Mouse (Mus musculus) lung, adult 2 months (tissue): ENCODE measurements around the gene Gm49776.

ENCODE experiments used
- CTCF ChIP-seq: fragments of 200-500 bp; IDR thresholded peaks from 2 replicates; pipeline ENCODE4 v1.5.1; 2011; ENCODE audit warnings: mild to moderate bottlenecking, low read length, control low read depth; ENCODE audit not compliant: insufficient read depth
- POLR2A ChIP-seq: fragments of 200-500 bp; IDR thresholded peaks from 2 replicates; pipeline ENCODE4 v1.6.1; 2011; ENCODE audit warnings: low read depth, mild to moderate bottlenecking, control low read depth, low read length, borderline replicate concordance; ENCODE audit errors: extremely low read depth

DNA sequence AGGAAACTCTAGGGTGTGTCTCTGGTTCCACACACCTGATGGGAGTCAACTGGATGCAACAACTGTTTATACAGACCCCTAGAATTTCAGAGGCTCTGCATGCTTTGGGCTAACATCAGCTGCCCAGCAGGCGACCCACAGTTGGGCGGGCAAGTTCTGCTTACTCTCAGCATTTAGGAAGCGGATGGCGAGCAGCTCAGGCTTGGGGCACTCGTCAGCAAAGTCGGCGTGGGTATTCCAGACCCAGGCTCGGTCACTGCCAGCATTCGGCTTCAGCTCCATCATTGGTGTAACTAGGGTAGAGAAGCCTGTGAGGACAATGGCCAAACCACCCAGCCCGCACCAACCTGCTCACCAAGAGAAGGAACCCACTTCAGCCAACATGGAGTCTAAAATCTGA lies 16.5 kb downstream of the Gm49776 start:
- no peak for TF ChIP-seq CTCF
- no peak for TF ChIP-seq POLR2A
